Mouse (Mus musculus) MEL (cell line): ENCODE measurements around the gene Nrtn. TPM values are rescaled to one million over a fixed set of nuclear protein-coding genes. Genes with fewer than 3 reads are reported as not detected.
A peak's percentile ranks its signal among the peaks of the same experiment; 100 is the strongest.

Experiments
- DNase-seq: peaks from one replicate; pipeline ENCODE4 v3.0.0; 2011; ENCODE audit warnings: low read depth, low spot score
- H3K27ac ChIP-seq: 2 replicates; pipeline ENCODE4 v1.5.1; 2012; ENCODE audit warnings: low read depth, mild to moderate bottlenecking, control low read depth, low read length, moderate library complexity; ENCODE audit not compliant: control insufficient read depth
- H3K27me3 ChIP-seq, 2 experiments: fragments of 150-350 bp in 1 of 2; sonication (generic) in 1 of 2; 2 replicates each; pipeline ENCODE4 v1.6.1; 2012; ENCODE audit warnings: low read length in 2 of 2, mild to moderate bottlenecking in 2 of 2, improper control_type of control experiment in 1 of 2, moderate library complexity in 1 of 2; ENCODE audit not compliant: insufficient read depth in 2 of 2, control insufficient read depth in 1 of 2
- H3K36me3 ChIP-seq, 2 experiments: 2 replicates each; pipeline ENCODE4 v1.6.1; 2012 to 2014; ENCODE audit warnings: low read length in 2 of 2, improper control_type of control experiment in 1 of 2, inconsistent platforms in 1 of 2, mild to moderate bottlenecking in 1 of 2; ENCODE audit not compliant: insufficient read depth in 2 of 2, control insufficient read depth in 1 of 2
- H3K4me1 ChIP-seq, 2 experiments: fragments of 150-350 bp in 1 of 2; sonication (generic) in 1 of 2; 2 replicates each; pipeline ENCODE4 v1.6.1; 2012; ENCODE audit warnings: low read length in 2 of 2, improper control_type of control experiment in 1 of 2, mild to moderate bottlenecking in 1 of 2; ENCODE audit not compliant: insufficient read depth in 2 of 2, control insufficient read depth in 1 of 2
- H3K4me3 ChIP-seq, 2 experiments: fragments of 150-350 bp in 1 of 2; sonication (generic) in 1 of 2; 2 replicates each; pipeline ENCODE4 v1.5.1; 2012; ENCODE audit warnings: low read depth in 2 of 2, low read length in 2 of 2, mild to moderate bottlenecking in 2 of 2, moderate library complexity in 2 of 2, control low read depth in 1 of 2, improper control_type of control experiment in 1 of 2; ENCODE audit not compliant: control insufficient read depth in 1 of 2, insufficient read depth in 1 of 2
- H3K79me2 ChIP-seq: 2 replicates; pipeline ENCODE4 v1.6.1; 2012; ENCODE audit warnings: mild to moderate bottlenecking, low read length, moderate library complexity; ENCODE audit not compliant: control insufficient read depth, poor library complexity, insufficient read depth
- H3K9ac ChIP-seq: 2 replicates; pipeline ENCODE4 v1.6.1; 2012; ENCODE audit warnings: low read depth, mild to moderate bottlenecking, control low read depth, low read length, moderate library complexity; ENCODE audit not compliant: control insufficient read depth, poor library complexity, severe bottlenecking
- H3K9me3 ChIP-seq: fragments of 150-350 bp; sonication (generic); replicated peaks from 2 replicates; pipeline ENCODE4 v1.6.1; 2012; ENCODE audit warnings: mild to moderate bottlenecking, low read length, improper control_type of control experiment, moderate library complexity; ENCODE audit not compliant: insufficient read depth
- BHLHE40 ChIP-seq: IDR thresholded peaks from 2 replicates; pipeline ENCODE4 v1.6.1; 2012; ENCODE audit warnings: low read depth, mild to moderate bottlenecking, inconsistent platforms, low read length, improper control_type of control experiment, borderline replicate concordance
- CHD1 ChIP-seq: IDR thresholded peaks from 2 replicates; pipeline ENCODE4 v1.6.1; 2012; ENCODE audit warnings: low read depth, mild to moderate bottlenecking, inconsistent platforms, low read length, improper control_type of control experiment
- CHD2 ChIP-seq: IDR thresholded peaks from 2 replicates; pipeline ENCODE4 v1.6.1; 2011; ENCODE audit warnings: low read length, improper control_type of control experiment
- CTCF ChIP-seq, 3 experiments: IDR thresholded peaks in 2 of 3; conservative IDR thresholded peaks in 1 of 3; 2 replicates each; pipeline ENCODE4 v1.5.1; 2011 to 2012; ENCODE audit warnings: low read length in 3 of 3, low read depth in 2 of 3, mild to moderate bottlenecking in 2 of 3, improper control_type of control experiment in 1 of 3, inconsistent platforms in 1 of 3, mixed read lengths in 1 of 3, moderate library complexity in 1 of 3; ENCODE audit not compliant: control insufficient read depth in 1 of 3, insufficient read depth in 1 of 3, poor library complexity in 1 of 3, severe bottlenecking in 1 of 3
- ETS1 ChIP-seq: IDR thresholded peaks from 2 replicates; pipeline ENCODE4 v1.6.1; 2012; ENCODE audit warnings: low read depth, mild to moderate bottlenecking, inconsistent platforms, low read length, improper control_type of control experiment, moderate library complexity
- HCFC1 ChIP-seq: IDR thresholded peaks from 2 replicates; pipeline ENCODE4 v1.6.1; 2012; ENCODE audit warnings: low read depth, mild to moderate bottlenecking, inconsistent platforms, low read length, improper control_type of control experiment, moderate library complexity
- JUND ChIP-seq: IDR thresholded peaks from 2 replicates; pipeline ENCODE4 v1.6.1; 2011; ENCODE audit warnings: low read depth, mild to moderate bottlenecking, improper control_type of control experiment, low read length
- KAT2A ChIP-seq: conservative IDR thresholded peaks from 2 replicates; pipeline ENCODE4 v1.6.1; 2012; ENCODE audit warnings: low read depth, low read length, improper control_type of control experiment, inconsistent platforms
- MAZ ChIP-seq: IDR thresholded peaks from 2 replicates; pipeline ENCODE4 v1.6.1; 2012; ENCODE audit warnings: low read depth, mild to moderate bottlenecking, inconsistent platforms, low read length, improper control_type of control experiment
- MEF2A ChIP-seq: IDR thresholded peaks from 2 replicates; pipeline ENCODE4 v1.6.1; 2014; ENCODE audit warnings: low read depth, mild to moderate bottlenecking, inconsistent platforms, low read length, improper control_type of control experiment; ENCODE audit not compliant: poor library complexity, insufficient replicate concordance, severe bottlenecking; ENCODE audit errors: extremely low read depth
- MXI1 ChIP-seq: IDR thresholded peaks from 2 replicates; pipeline ENCODE4 v1.6.1; 2011; ENCODE audit warnings: mild to moderate bottlenecking, low read depth, low read length, improper control_type of control experiment
- MYB ChIP-seq: IDR thresholded peaks from 2 replicates; pipeline ENCODE4 v1.6.1; 2011; ENCODE audit warnings: mild to moderate bottlenecking, low read depth, low read length, improper control_type of control experiment
- NELFE ChIP-seq: IDR thresholded peaks from 2 replicates; pipeline ENCODE4 v1.6.1; 2011; ENCODE audit warnings: low read depth, low read length, improper control_type of control experiment
- NRF1 ChIP-seq: IDR thresholded peaks from 2 replicates; pipeline ENCODE4 v1.6.1; 2014; ENCODE audit warnings: low read depth, mild to moderate bottlenecking, inconsistent platforms, low read length, improper control_type of control experiment, moderate library complexity; ENCODE audit not compliant: poor library complexity, insufficient read depth, severe bottlenecking
- POLR2A ChIP-seq, 2 experiments: IDR thresholded peaks; 2 replicates each; pipeline ENCODE4 v1.6.1; 2011 to 2012; ENCODE audit warnings: low read length in 2 of 2, mild to moderate bottlenecking in 2 of 2, control low read depth in 1 of 2, improper control_type of control experiment in 1 of 2, low read depth in 1 of 2, moderate library complexity in 1 of 2; ENCODE audit not compliant: control insufficient read depth in 1 of 2, insufficient read depth in 1 of 2, poor library complexity in 1 of 2
- POLR2AphosphoS2 ChIP-seq: IDR thresholded peaks from 2 replicates; pipeline ENCODE4 v1.6.1; 2011; ENCODE audit warnings: low read length, improper control_type of control experiment
- POLR2AphosphoS5 ChIP-seq: IDR thresholded peaks from 2 replicates; pipeline ENCODE4 v1.6.1; 2012; ENCODE audit warnings: low read depth, borderline replicate concordance, mild to moderate bottlenecking, inconsistent platforms, low read length, moderate library complexity, mixed read lengths
- RAD21 ChIP-seq: IDR thresholded peaks from 2 replicates; pipeline ENCODE4 v1.6.1; 2011; ENCODE audit warnings: mild to moderate bottlenecking, low read depth, low read length, improper control_type of control experiment
- RCOR1 ChIP-seq: IDR thresholded peaks from 2 replicates; pipeline ENCODE4 v1.6.1; 2012; ENCODE audit warnings: low read depth, mild to moderate bottlenecking, inconsistent platforms, low read length, improper control_type of control experiment
- SMC3 ChIP-seq: IDR thresholded peaks from 2 replicates; pipeline ENCODE4 v1.6.1; 2011; ENCODE audit warnings: low read depth, low read length, improper control_type of control experiment
- TAL1 ChIP-seq: IDR thresholded peaks from 2 replicates; pipeline ENCODE4 v1.6.1; 2012; ENCODE audit warnings: mild to moderate bottlenecking, inconsistent platforms, low read length, moderate library complexity, mixed read lengths
- TBP ChIP-seq: IDR thresholded peaks from 2 replicates; pipeline ENCODE4 v1.8.0; 2011; ENCODE audit warnings: low read depth, low read length, improper control_type of control experiment
- UBTF ChIP-seq: IDR thresholded peaks from 2 replicates; pipeline ENCODE4 v1.6.1; 2012; ENCODE audit warnings: low read depth, mild to moderate bottlenecking, inconsistent platforms, low read length, improper control_type of control experiment, moderate library complexity, borderline replicate concordance; ENCODE audit not compliant: insufficient read depth
- USF1 ChIP-seq: IDR thresholded peaks from 2 replicates; pipeline ENCODE4 v1.6.1; 2014; ENCODE audit warnings: low read depth, mild to moderate bottlenecking, inconsistent platforms, low read length, improper control_type of control experiment, moderate library complexity
- USF2 ChIP-seq, 2 experiments: IDR thresholded peaks; 2 replicates each; pipeline ENCODE4 v1.6.1; 2011 to 2012; ENCODE audit warnings: improper control_type of control experiment in 2 of 2, low read length in 2 of 2, borderline replicate concordance in 1 of 2, inconsistent platforms in 1 of 2, low read depth in 1 of 2, mild to moderate bottlenecking in 1 of 2; ENCODE audit not compliant: insufficient read depth in 1 of 2
- ZC3H11A ChIP-seq: IDR thresholded peaks from 2 replicates; pipeline ENCODE4 v1.6.1; 2012; ENCODE audit warnings: low read depth, mild to moderate bottlenecking, inconsistent platforms, low read length, improper control_type of control experiment
- ZKSCAN1 ChIP-seq: IDR thresholded peaks from 2 replicates; pipeline ENCODE4 v1.6.1; 2012; ENCODE audit warnings: low read depth, mild to moderate bottlenecking, inconsistent platforms, low read length, improper control_type of control experiment, moderate library complexity
- ZMIZ1 ChIP-seq: IDR thresholded peaks from 2 replicates; pipeline ENCODE4 v1.6.1; 2012; ENCODE audit warnings: low read depth, mild to moderate bottlenecking, inconsistent platforms, low read length, improper control_type of control experiment, moderate library complexity
- ZNF384 ChIP-seq: IDR thresholded peaks from 2 replicates; pipeline ENCODE4 v1.6.1; 2012; ENCODE audit warnings: low read depth, mild to moderate bottlenecking, inconsistent platforms, low read length, improper control_type of control experiment
- polyA plus RNA-seq, 2 experiments: library from polyadenylated mRNA; stranded (reverse) in 1 of 2; unstranded in 1 of 2; fragments of >175 nt in 1 of 2; fragments of >200 nt in 1 of 2; gene quantifications; 2 replicates each; pipeline versions ENCODE4 v1.2.1 to v1.2.4; 2012; ENCODE audit warnings: low replicate concordance in 2 of 2, low read depth in 1 of 2; ENCODE audit not compliant: insufficient read length in 2 of 2, insufficient read depth in 1 of 2, missing spikeins in 1 of 2
- total RNA-seq: library from RNA; depleted of rRNA; stranded (reverse); fragments of 300-350 nt; gene quantifications from 2 replicates; pipeline ENCODE4 v1.2.3, GENCODE M21; 2012

Gene Nrtn
- total and polyA plus RNA-seq, 3 experiments: 10.9 to 11.8 TPM; not detected in 1

DNA sequence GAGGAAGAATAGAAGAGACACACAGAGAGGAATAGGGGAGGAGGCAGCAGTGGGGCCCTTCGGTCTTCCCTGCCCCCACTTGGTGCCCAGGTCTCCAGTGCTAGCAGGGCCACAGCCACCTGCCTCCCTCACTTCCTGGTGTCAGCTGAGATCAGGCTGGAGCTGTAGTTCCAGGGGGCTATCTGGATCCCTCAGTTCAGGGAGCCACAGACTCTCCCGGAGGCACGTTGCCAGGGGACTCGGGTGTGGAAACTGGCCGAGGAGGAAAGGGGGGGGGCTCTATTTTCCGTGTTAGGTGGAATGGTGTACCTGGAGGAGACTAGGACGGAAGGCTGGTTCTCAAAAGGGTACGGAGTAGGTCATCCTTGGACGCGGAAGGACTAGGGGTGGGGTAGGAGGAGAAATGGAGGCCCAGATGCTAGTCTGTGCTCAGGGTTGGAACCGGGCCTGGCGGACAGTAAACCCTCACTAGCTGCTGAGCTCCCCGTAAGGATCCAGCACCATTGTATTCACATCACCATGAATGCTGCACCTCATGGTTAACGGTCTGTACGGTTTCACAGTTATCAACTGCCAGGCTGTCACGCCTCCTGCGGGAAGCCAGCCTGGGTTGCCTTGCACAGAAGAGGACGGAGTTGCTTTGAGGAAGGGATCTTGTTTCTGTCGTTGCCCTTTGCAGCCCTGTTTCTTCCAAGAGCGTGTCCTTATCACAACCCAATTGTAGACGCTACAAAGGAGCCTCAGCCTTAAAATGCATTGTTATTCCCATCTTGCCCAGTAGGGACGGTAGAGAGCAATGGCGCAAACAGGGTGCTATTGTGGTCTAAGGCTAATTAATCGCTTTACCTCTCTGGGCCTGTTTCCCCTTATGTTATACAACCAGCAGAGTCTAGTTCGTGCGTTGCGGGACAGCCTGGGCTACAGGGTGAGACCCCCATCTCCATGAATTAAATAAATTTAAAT is 5.7 kb upstream of the Nrtn start (continued):
- TF ChIP-seq POLR2AphosphoS5 (0 out of 2 replicates have a peak, but pooled peaks have one; percentile 52), BHLHE40 (peak; percentile 57; the same call in 1 of the 2 replicates), CTCF (IDR thresholded peaks at IDR 0.05 in 2 of 3, conservative IDR thresholded peaks at IDR 0.05 in 1 of 3; ENCODE audit: control insufficient read depth in 1 of 3, insufficient read depth in 1 of 3, low read depth in 2 of 3, low read length in 3 of 3, poor library complexity in 1 of 3, severe bottlenecking in 1 of 3) (peak; percentile 68 to 100 (median 96)), KAT2A (no peak; the same call in none of the 2 replicates), USF1 (0 out of 2 replicates have a peak, but pooled peaks have one; percentile 4), MYB (peak; percentile 69), ZKSCAN1 (peak; percentile 79), TBP (no peak), RCOR1 (peak; percentile 39; the same call in 1 of the 2 replicates), HCFC1 (peak; percentile 75), RAD21 (peak; percentile 43), MEF2A (no peak), MAZ (peak; percentile 72; the same call in 1 of the 2 replicates), MXI1 (peak; percentile 77), ZNF384 (0 out of 2 replicates have a peak, but pooled peaks have one; percentile 8), TAL1 (0 out of 2 replicates have a peak, but pooled peaks have one; percentile 14), USF2 (IDR thresholded peaks at IDR 0.05; ENCODE audit: borderline replicate concordance in 1 of 2, insufficient read depth in 1 of 2, low read depth in 1 of 2, low read length in 2 of 2) (no peak), ETS1 (peak; percentile 65), POLR2A (IDR thresholded peaks at IDR 0.05; ENCODE audit: control insufficient read depth in 1 of 2, insufficient read depth in 1 of 2, low read depth in 1 of 2, low read length in 2 of 2, poor library complexity in 1 of 2) (peak; percentile 28 to 64; a peak in 2 of 4 replicates)

DNA sequence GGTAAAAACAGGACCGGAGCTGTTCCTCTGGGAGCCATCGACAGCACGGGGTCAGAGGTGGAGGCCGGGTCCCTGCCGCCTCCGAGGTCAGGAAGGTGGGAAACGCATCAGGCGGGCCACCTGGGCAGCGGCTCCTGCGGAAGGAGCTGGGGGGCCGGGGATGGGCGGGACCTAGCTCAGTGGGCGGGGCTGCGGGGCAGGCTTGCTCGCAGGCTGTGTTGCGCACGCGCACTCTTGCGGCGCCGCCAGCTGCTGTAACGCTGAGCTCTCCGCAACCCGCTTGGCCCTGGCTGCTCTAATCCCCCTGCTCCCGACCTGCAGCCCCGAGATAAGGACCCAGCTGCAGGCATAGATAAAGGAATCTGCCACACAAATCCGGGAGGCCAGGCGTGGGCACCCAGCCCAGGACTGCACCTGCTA is 4.7 kb upstream of the Nrtn start:
- Histone ChIP-seq H3K9ac (peak overlapping the region; percentile 65), H3K4me3 (peak overlapping the region; percentile 59 to 62), H3K4me1 (peaks cover 0 to 31% of the 10 kb centered on the region in 2 experiments; a peak in 3 of 4 replicates), H3K36me3 (peaks cover 0 to 12% of the 10 kb centered on the region in 2 experiments; a peak in 2 of 4 replicates), H3K27me3 (no peaks in the 10 kb centered on the region), H3K27ac (peak overlapping the region; percentile 42; the same call in 1 of the 2 replicates), H3K79me2 (peaks cover 14% of the 10 kb centered on the region), H3K9me3 (no peaks in the 10 kb centered on the region)
- DNase-seq: peak; percentile 98
- TF ChIP-seq ZKSCAN1 (no peak), TBP (no peak; the same call in 1 of the 2 replicates), ZC3H11A (no peak), ZMIZ1 (no peak; the same call in 1 of the 2 replicates), NELFE (peak; percentile 30; the same call in 1 of the 2 replicates), JUND (no peak), USF1 (no peak), POLR2AphosphoS5 (no peak), CHD1 (no peak), USF2 (IDR thresholded peaks at IDR 0.05; ENCODE audit: borderline replicate concordance in 1 of 2, insufficient read depth in 1 of 2, low read depth in 1 of 2, low read length in 2 of 2) (no peak), SMC3 (no peak), POLR2AphosphoS2 (0 out of 2 replicates have a peak, but pooled peaks have one; percentile 34), MXI1 (peak; percentile 32), HCFC1 (no peak), NRF1 (peak; percentile 90), UBTF (no peak), KAT2A (no peak; the same call in 1 of the 2 replicates), ETS1 (peak; percentile 98), ZNF384 (no peak), CHD2 (no peak), RCOR1 (peak; percentile 99)
